Mouse (Mus musculus) Patski (cell line): ENCODE measurements around the gene Psmd11. TPM values are rescaled to one million over a fixed set of nuclear protein-coding genes. Genes with fewer than 3 reads are reported as not detected.

ENCODE experiments used
- ATAC-seq: fragments of 100-300 bp; one replicate; pipeline ENCODE4 v1.8.0; 2021
- CTCF ChIA-PET: fragments of 350-600 bp; sonication (Branson Sonifier 250); formaldehyde crosslinking; loops from one replicate; lab custom pipeline; 2022; ENCODE audit warnings: inconsistent platforms; lab: Charles Lee
- POLR2A ChIA-PET: fragments of 350-600 bp; sonication (Branson Sonifier 250); formaldehyde crosslinking; loops from one replicate; lab custom pipeline; 2022; ENCODE audit warnings: antibody characterized with exemption, inconsistent platforms; lab: Charles Lee
- DNase-seq: peaks from one replicate; pipeline ENCODE4 v3.0.0-alpha.2; 2011; ENCODE audit warnings: low read depth, low spot score
- H3K27me3 ChIP-seq: fragments of 371-371 bp; one replicate; pipeline ENCODE4 v1.5.1; 2021
- CTCF ChIP-seq: fragments of 100-300 bp; IDR thresholded peaks from one replicate; pipeline ENCODE4 v1.5.1; 2021
- in situ Hi-C: fragments of 300-500 bp; cut with MboI; formaldehyde crosslinking; loops from 3 replicates; pipeline ENCODE4 v1.11.1; 2018; ENCODE audit warnings: low pct_unique_long_range_greater_than_20kb, mixed read lengths
- polyA plus RNA-seq: library from polyadenylated mRNA; unstranded; gene quantifications from one replicate; pipeline ENCODE4 v1.2.3, GENCODE M21; 2021

Psmd11 gene
- polyA plus RNA-seq, 1 experiment from 2014 or later: 133 TPM

DNA sequence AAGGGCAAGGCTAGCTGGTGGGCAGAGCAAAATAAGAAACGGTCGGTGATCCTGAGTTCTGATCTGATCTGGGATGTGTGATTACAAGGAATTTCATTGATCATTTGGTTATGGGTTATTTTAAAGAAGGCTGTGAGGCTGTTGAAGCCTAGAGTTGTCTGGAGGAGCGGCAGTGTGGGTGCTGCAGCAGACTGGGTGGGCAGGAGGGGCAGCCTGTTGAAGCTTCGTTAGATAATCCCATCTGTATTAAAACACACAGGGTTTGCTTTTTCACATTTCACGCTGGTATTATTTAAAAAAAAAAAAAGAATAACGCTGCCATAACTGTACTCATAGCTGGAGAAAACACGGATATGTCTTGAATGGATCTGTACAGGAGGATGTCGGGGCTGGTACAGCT is 87.5 kb downstream of the Psmd11 start:
- CTCF ChIA-PET: interaction anchor here (1.1 kb wide), 1 partner anchor 30 kb away, joined by 3 read pairs; no protein-coding TSS in a partner anchor
- DNase-seq (no peak), ATAC-seq (no peak)
- no peak for TF ChIP-seq CTCF
- in situ Hi-C loops: no loop called here
- POLR2A ChIA-PET: no interaction called here
- no peaks in the 10 kb centered on the region for H3K27me3 ChIP-seq

DNA sequence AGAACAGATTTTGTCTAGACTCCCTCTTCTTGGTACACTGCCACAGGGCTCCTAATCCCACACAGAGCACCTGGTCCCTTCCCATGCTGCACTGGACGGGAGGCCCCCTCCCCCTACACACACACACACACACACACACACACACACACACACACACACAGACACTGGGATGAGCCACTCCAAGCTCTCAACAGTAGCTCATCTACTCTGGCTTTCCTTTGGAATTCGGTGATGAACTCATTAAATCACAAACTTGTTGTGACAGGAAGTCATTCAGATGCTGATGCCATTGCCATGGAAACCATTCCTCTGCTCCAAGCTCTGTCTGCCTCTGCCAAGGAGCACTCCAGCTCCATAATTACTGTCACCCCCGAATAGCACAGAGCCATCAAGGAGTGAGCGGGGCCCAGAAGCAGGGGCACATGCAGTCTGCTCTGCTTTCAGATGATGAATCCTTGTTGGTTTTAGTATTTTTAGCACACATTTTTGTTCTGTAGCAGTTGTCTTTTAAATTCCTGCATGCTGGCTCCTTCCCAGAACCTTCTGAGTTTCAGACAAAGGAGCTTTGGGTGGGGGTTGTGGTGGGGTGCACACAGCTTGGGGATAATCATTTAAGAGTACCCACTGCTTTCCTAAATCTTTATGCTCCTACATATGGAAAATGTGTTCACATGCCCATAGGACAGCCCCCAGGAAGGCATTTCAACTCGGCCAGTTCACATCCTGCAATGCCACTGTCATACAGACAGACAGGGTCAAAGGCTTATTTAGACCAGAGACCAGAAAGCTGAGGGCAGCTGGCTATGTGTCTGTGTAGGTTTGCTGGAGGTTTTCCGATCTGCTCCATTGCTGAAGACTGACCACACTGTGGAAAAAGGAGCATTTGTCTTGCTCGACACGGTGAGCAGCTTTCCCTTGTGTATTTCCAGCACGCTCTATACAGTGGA is 90.3 kb downstream of the Psmd11 start:
- H3K27me3 ChIP-seq: no peaks in the 10 kb centered on the region
- in situ Hi-C loops: no loop called here
- DNase-seq (no peak), ATAC-seq (no peak)
- CTCF ChIA-PET: no interaction called here
- TF ChIP-seq CTCF: no peak
- POLR2A ChIA-PET: interaction anchor here (0.8 kb wide), 1 partner anchor 11 kb away, joined by 3 read pairs; no protein-coding TSS in a partner anchor

DNA sequence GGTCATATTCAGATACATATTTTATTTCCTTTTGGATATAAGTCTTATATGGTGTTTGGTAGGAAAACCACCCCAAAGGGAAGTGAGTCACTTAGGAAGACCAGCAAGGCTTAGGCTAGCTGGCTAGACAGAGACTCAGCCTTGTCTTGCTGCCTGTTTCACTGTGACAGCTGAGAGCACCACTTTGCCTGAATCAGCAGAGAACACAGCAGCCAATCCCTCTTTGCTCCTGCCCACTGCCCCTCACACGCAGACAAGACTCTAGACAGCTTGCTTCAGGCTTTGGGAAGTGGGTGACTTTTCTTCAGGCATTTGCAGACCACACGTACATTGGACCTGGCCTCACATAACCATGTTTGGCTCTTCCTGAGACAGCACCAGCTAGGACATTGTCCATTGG is 92.7 kb downstream of the Psmd11 start:
- in situ Hi-C loops: no loop called here
- ChIA-PET CTCF (interaction anchor here (1.3 kb wide), 1 partner anchor 34 kb away, joined by 3 read pairs; no protein-coding TSS in a partner anchor), POLR2A (interaction anchor here (0.5 kb wide), 1 partner anchor 392 kb away, joined by 9 read pairs; no protein-coding TSS in a partner anchor)
- DNase-seq (no peak), ATAC-seq (no peak)
- H3K27me3 ChIP-seq: no peaks in the 10 kb centered on the region
- no peak for TF ChIP-seq CTCF

Other genes starting within 250 kb of the Psmd11 start
- 14.0 TPM for gene Rnf135, start 244.8 kb upstream of the Psmd11 start, polyA plus RNA-seq
- 49.4 TPM for gene Rhot1, start 219.6 kb upstream of the Psmd11 start, polyA plus RNA-seq
- 5.8 TPM for gene Rhbdl3, start 127.7 kb upstream of the Psmd11 start, polyA plus RNA-seq
- gene 5730455P16Rik, start 50.6 kb upstream of the Psmd11 start, polyA plus RNA-seq: 26.3 TPM
- 160 TPM for gene Zfp207, start 45.3 kb upstream of the Psmd11 start, polyA plus RNA-seq
- 1.5 TPM for gene Cdk5r1, start 48.4 kb downstream of the Psmd11 start, polyA plus RNA-seq